In genomic region chr2:23867419-23867818, GRCm38 (mm10) we compare ENCODE assay signal across 18 mouse cellular contexts.
"Had no signal": no experiment of that assay in that cellular context is flagged by ENCODE, and none has a peak within 500 bp of the region (broad histone marks: within the 10 kb centered on the region; RNA-seq: fewer than 3 reads in every experiment).

No protein-coding gene starts in this region.

- H3K36me3 ChIP-seq: midbrain, embryonic 10.5 days; midbrain, embryonic 12.5 days; neural tube, embryonic 13.5 days; neural tube, embryonic 15.5 days had no signal

- ATAC-seq: midbrain, embryonic 16.5 days had no signal

- H3K27me3 ChIP-seq: midbrain, embryonic 12.5 days; neural tube, embryonic 13.5 days; neural tube, embryonic 15.5 days had no signal

- H3K4me2 ChIP-seq: lung, embryonic 14.5 days; midbrain, embryonic 12.5 days; neural tube, embryonic 13.5 days; neural tube, embryonic 15.5 days had no signal

- H3K9me3 ChIP-seq: midbrain, embryonic 12.5 days; neural tube, embryonic 13.5 days; neural tube, embryonic 15.5 days had no signal

- H3K9ac ChIP-seq: lung, embryonic 14.5 days; midbrain, embryonic 12.5 days; neural tube, embryonic 13.5 days; neural tube, embryonic 15.5 days had no signal

- H3K27ac ChIP-seq: midbrain, embryonic 10.5 days; midbrain, embryonic 12.5 days; neural tube, embryonic 13.5 days; neural tube, embryonic 15.5 days had no signal

- H3K4me1 ChIP-seq: midbrain, embryonic 10.5 days; midbrain, embryonic 12.5 days; neural tube, embryonic 13.5 days; neural tube, embryonic 15.5 days had no signal

- DNase-seq: lung, embryonic 14.5 days; lung, postnatal 10 days; lung, postnatal 4 days; midbrain, embryonic 14.5 days; retina, postnatal 1 day; right cerebral cortex, adult 18-20 months; right cerebral cortex, postnatal 25 days; right cerebral cortex, postnatal 4 days; spleen, adult 18-20 months; thymus, adult 18-20 months; thymus, postnatal 14 days; thymus, postnatal 36 days had no signal

- H3K4me3 ChIP-seq: midbrain, embryonic 10.5 days; midbrain, embryonic 12.5 days; myocyte; neural tube, embryonic 13.5 days; neural tube, embryonic 15.5 days had no signal
